Mouse (Mus musculus) C2C12 (cell line): ENCODE results near the gene Cacna1a.

Source experiments
- CEBPB ChIP-seq: IDR thresholded peaks from one replicate; pipeline ENCODE4 v1.6.1; 2011; ENCODE audit warnings: low read depth, mild to moderate bottlenecking, control low read depth, moderate library complexity
- CTCF ChIP-seq: IDR thresholded peaks from one replicate; pipeline ENCODE4 v1.5.1; 2011; ENCODE audit not compliant: control insufficient read depth, insufficient read depth, insufficient read length
- MAX ChIP-seq: IDR thresholded peaks from one replicate; pipeline ENCODE4 v1.6.1; 2011; ENCODE audit warnings: mild to moderate bottlenecking, control low read depth
- MYOD1 ChIP-seq: IDR thresholded peaks from one replicate; pipeline ENCODE4 v1.6.1; 2011; ENCODE audit warnings: low read depth; ENCODE audit not compliant: control insufficient read depth, insufficient read length
- USF1 ChIP-seq: IDR thresholded peaks from one replicate; pipeline ENCODE4 v1.6.1; 2011; ENCODE audit warnings: low read depth, mild to moderate bottlenecking, control low read depth, moderate library complexity

GRCm38 (mm10) chr8:84518180-84518579, 129.9 kb downstream of the Cacna1a start:
- TF ChIP-seq CTCF, result no peak
- TF ChIP-seq MAX, result no peak
- TF ChIP-seq MYOD1, result no peak
- no peak for TF ChIP-seq USF1
- no peak for TF ChIP-seq CEBPB
